In the genomic region with DNA sequence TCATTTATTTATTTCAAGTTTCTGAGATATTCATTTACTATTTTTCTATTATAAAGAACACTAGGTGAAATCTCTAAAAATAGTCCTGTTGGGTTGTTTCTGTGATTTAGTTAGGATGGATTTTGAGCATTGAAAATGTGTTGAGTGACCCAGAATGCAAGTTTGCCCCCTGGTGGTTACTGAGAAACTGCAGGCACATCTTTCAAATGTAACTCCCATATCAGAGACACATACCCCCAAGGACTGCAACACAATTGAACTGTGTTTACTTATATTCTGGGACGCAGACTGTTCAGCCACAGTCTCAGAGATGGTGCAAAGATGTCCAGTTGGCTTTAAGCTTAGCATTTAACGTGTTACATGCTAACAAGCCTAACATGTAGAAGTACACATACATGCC, we compare ENCODE assay signal across 8 mouse cellular contexts.
A peak's percentile ranks its signal among the peaks of the same experiment; 100 is the strongest.
DNase-seq lines count a peak whose midpoint lies in the region; ATAC-seq and TF ChIP-seq lines count a peak whose summit lies in the region.

No protein-coding gene starts in this region.

- no peak overlapping the region for H3K27ac ChIP-seq in forebrain, embryonic 11.5 days (ENCODE audit: low read depth, low read length)
- H3K27ac ChIP-seq in forebrain, embryonic 15.5 days (replicated peaks) = no peak overlapping the region
- H3K27ac ChIP-seq in bone marrow, adult 2 months (ENCODE audit: control insufficient read depth, insufficient read depth, low read depth, low read length, poor library complexity) = no peak overlapping the region
- H3K27ac ChIP-seq in forebrain, embryonic 14.5 days (ENCODE audit: low read depth, low read length) = no peak overlapping the region

- 29% methylated on average over 2 of the region's 2 CpGs for WGBS in forebrain, embryonic 11.5 days
- 28% methylated on average over 2 of the region's 2 CpGs for WGBS in forebrain, embryonic 15.5 days
- 35% methylated on average over 2 of the region's 2 CpGs for WGBS in bone marrow, adult 2 months
- WGBS in forebrain, embryonic 14.5 days = 36% methylated on average over 2 of the region's 2 CpGs

- no peak for TF ChIP-seq POLR2A in bone marrow, adult 2 months (IDR thresholded peaks at IDR 0.05; ENCODE audit: borderline replicate concordance, control insufficient read depth, low read depth, low read length)

- H3K27me3 ChIP-seq in forebrain, embryonic 11.5 days (ENCODE audit: control insufficient read depth, insufficient read depth, low read length) = peaks cover 3% of the 10 kb centered on the region; the same call in 1 of the 2 replicates
- no peaks in the 10 kb centered on the region for H3K27me3 ChIP-seq in forebrain, embryonic 15.5 days
- no peaks in the 10 kb centered on the region for H3K27me3 ChIP-seq in forebrain, embryonic 14.5 days (replicated peaks; ENCODE audit: control insufficient read depth, insufficient read depth, low read length)
- H3K27me3 ChIP-seq in splenic B cell, adult 2 months (ENCODE audit: control insufficient read depth, insufficient read depth, low read length, poor library complexity, severe bottlenecking) = no peaks in the 10 kb centered on the region

- no peak for ATAC-seq in forebrain, embryonic 11.5 days (replicated peaks; ENCODE audit: low FRiP score)
- ATAC-seq in forebrain, embryonic 15.5 days (replicated peaks) = no peak; the same call in 1 of the 2 replicates
- no peak for ATAC-seq in forebrain, embryonic 14.5 days

- no peak overlapping the region for H3K4me2 ChIP-seq in forebrain, embryonic 11.5 days (ENCODE audit: low read depth, low read length, severe bottlenecking)
- no peak overlapping the region for H3K4me2 ChIP-seq in forebrain, embryonic 15.5 days (replicated peaks)
- no peak overlapping the region for H3K4me2 ChIP-seq in forebrain, embryonic 14.5 days (ENCODE audit: low read length)

- DNase-seq in forebrain, embryonic 11.5 days (ENCODE audit: low spot score) = peak; percentile 57
- peak; percentile 38 for DNase-seq in 416B (ENCODE audit: low read depth)
- peak; percentile 73 for DNase-seq in forebrain, embryonic 14.5 days (ENCODE audit: low spot score)
- DNase-seq in layer of hippocampus, adult 11-12 months (ENCODE audit: low spot score) = peak; percentile 61
- peak; percentile 70 for DNase-seq in lung, postnatal 10 days
- DNase-seq in splenic B cell, adult 2 months (ENCODE audit: low read depth, low spot score) = peak; percentile 26

- no peaks in the 10 kb centered on the region for H3K36me3 ChIP-seq in forebrain, embryonic 11.5 days (ENCODE audit: control insufficient read depth, insufficient read depth, low read length)
- no peaks in the 10 kb centered on the region for H3K36me3 ChIP-seq in forebrain, embryonic 15.5 days
- H3K36me3 ChIP-seq in forebrain, embryonic 14.5 days (ENCODE audit: control insufficient read depth, insufficient read depth, low read length) = no peaks in the 10 kb centered on the region
- H3K36me3 ChIP-seq in splenic B cell, adult 2 months (ENCODE audit: control insufficient read depth, insufficient read depth, low read length, poor library complexity, severe bottlenecking) = no peaks in the 10 kb centered on the region

- TF ChIP-seq CTCF in bone marrow, adult 2 months (IDR thresholded peaks at IDR 0.05; ENCODE audit: control insufficient read depth, insufficient read depth, low read length) = peak; percentile 24; the same call in 1 of the 2 replicates

- no peak overlapping the region for H3K9ac ChIP-seq in forebrain, embryonic 11.5 days (ENCODE audit: low read length)
- no peak overlapping the region for H3K9ac ChIP-seq in forebrain, embryonic 15.5 days (replicated peaks)
- H3K9ac ChIP-seq in forebrain, embryonic 14.5 days (ENCODE audit: low read length) = no peak overlapping the region

- no peak overlapping the region for H3K4me3 ChIP-seq in forebrain, embryonic 11.5 days (ENCODE audit: low read depth, low read length)
- H3K4me3 ChIP-seq in forebrain, embryonic 15.5 days = no peak overlapping the region
- H3K4me3 ChIP-seq in bone marrow, adult 2 months (replicated peaks; ENCODE audit: control insufficient read depth, low read depth, low read length) = no peak overlapping the region
- H3K4me3 ChIP-seq in forebrain, embryonic 14.5 days (ENCODE audit: low read depth, low read length) = no peak overlapping the region

- no peaks in the 10 kb centered on the region; the same call in 1 of the 2 replicates for H3K4me1 ChIP-seq in forebrain, embryonic 11.5 days (replicated peaks; ENCODE audit: control insufficient read depth, insufficient read depth, low read length)
- no peaks in the 10 kb centered on the region for H3K4me1 ChIP-seq in forebrain, embryonic 15.5 days
- no peaks in the 10 kb centered on the region for H3K4me1 ChIP-seq in bone marrow, adult 2 months (ENCODE audit: control insufficient read depth, insufficient read depth, low read length)
- H3K4me1 ChIP-seq in forebrain, embryonic 14.5 days (ENCODE audit: control insufficient read depth, insufficient read depth, low read length) = no peaks in the 10 kb centered on the region

- H3K9me3 ChIP-seq in forebrain, embryonic 11.5 days (ENCODE audit: control insufficient read depth, low read length) = no peaks in the 10 kb centered on the region
- H3K9me3 ChIP-seq in forebrain, embryonic 15.5 days = no peaks in the 10 kb centered on the region
- H3K9me3 ChIP-seq in forebrain, embryonic 14.5 days (replicated peaks; ENCODE audit: control insufficient read depth, low read length) = no peaks in the 10 kb centered on the region
